Mouse (Mus musculus): ENCODE results near the gene Mypop. TPM values are rescaled to one million over a fixed set of nuclear protein-coding genes. Genes with fewer than 3 reads are reported as not detected.

Mypop gene
- polyA plus RNA-seq, 1 experiment from 2014 or later: 7.0 TPM

Other genes starting within 250 kb of the Mypop start
- gene Psg19, start 192.7 kb upstream of the Mypop start, polyA plus RNA-seq (2016; fragmentation: Nextera tagmentation; extraction: Ambion mirVana): not detected in 2 replicates
- gene Psg17, start 169.6 kb upstream of the Mypop start, polyA plus RNA-seq (2016; fragmentation: Nextera tagmentation; extraction: Ambion mirVana): not detected in 2 replicates
- 0.10 and 0.34 TPM in 2 replicates for gene Mill2, start 151.3 kb upstream of the Mypop start, polyA plus RNA-seq (2016; fragmentation: Nextera tagmentation; extraction: Ambion mirVana)
- 3.9 and 4.7 TPM in 2 replicates for gene Pglyrp1, start 119.9 kb upstream of the Mypop start, polyA plus RNA-seq (2016; fragmentation: Nextera tagmentation; extraction: Ambion mirVana)
- gene Ccdc61, start 80.8 kb upstream of the Mypop start, polyA plus RNA-seq (2016; fragmentation: Nextera tagmentation; extraction: Ambion mirVana): 32.9 and 34.0 TPM in 2 replicates
- 12.1 and 12.6 TPM in 2 replicates for gene Nova2, start 65.4 kb upstream of the Mypop start, polyA plus RNA-seq (2016; fragmentation: Nextera tagmentation; extraction: Ambion mirVana)
- gene Nanos2, start 3.8 kb upstream of the Mypop start, polyA plus RNA-seq (2016; fragmentation: Nextera tagmentation; extraction: Ambion mirVana): 0.24 and 0.72 TPM in 2 replicates
- gene Irf2bp1, start 12.8 kb downstream of the Mypop start, polyA plus RNA-seq (2016; fragmentation: Nextera tagmentation; extraction: Ambion mirVana): 41.6 and 45.2 TPM in 2 replicates
- 0.09 and 0.19 TPM in 2 replicates for gene Foxa3, start 32.3 kb downstream of the Mypop start, polyA plus RNA-seq (2016; fragmentation: Nextera tagmentation; extraction: Ambion mirVana)
- 46.9 and 47.3 TPM in 2 replicates for gene Sympk, start 33.1 kb downstream of the Mypop start, polyA plus RNA-seq (2016; fragmentation: Nextera tagmentation; extraction: Ambion mirVana)
- gene Rsph6a, start 63.4 kb downstream of the Mypop start, polyA plus RNA-seq (2016; fragmentation: Nextera tagmentation; extraction: Ambion mirVana): not detected in 2 replicates
- 29.6 and 30.7 TPM in 2 replicates for gene Dmwd, start 85.0 kb downstream of the Mypop start, polyA plus RNA-seq (2016; fragmentation: Nextera tagmentation; extraction: Ambion mirVana)
- 13.7 and 18.2 TPM in 2 replicates for gene Dmpk, start 92.6 kb downstream of the Mypop start, polyA plus RNA-seq (2016; fragmentation: Nextera tagmentation; extraction: Ambion mirVana)
- 4.5 and 5.2 TPM in 2 replicates for gene Six5, start 103.3 kb downstream of the Mypop start, polyA plus RNA-seq (2016; fragmentation: Nextera tagmentation; extraction: Ambion mirVana)
- gene Gm4969, start 127.1 kb downstream of the Mypop start, polyA plus RNA-seq (2016; fragmentation: Nextera tagmentation; extraction: Ambion mirVana): 1.0 and 1.1 TPM in 2 replicates
- gene Fbxo46, start 128.6 kb downstream of the Mypop start, polyA plus RNA-seq (2016; fragmentation: Nextera tagmentation; extraction: Ambion mirVana): 18.3 and 19.9 TPM in 2 replicates
- gene Qpctl, start 158.0 kb downstream of the Mypop start, polyA plus RNA-seq (2016; fragmentation: Nextera tagmentation; extraction: Ambion mirVana): 19.5 and 20.9 TPM in 2 replicates
- 124 and 133 TPM in 2 replicates for gene Snrpd2, start 158.5 kb downstream of the Mypop start, polyA plus RNA-seq (2016; fragmentation: Nextera tagmentation; extraction: Ambion mirVana)
- gene Gipr, start 174.9 kb downstream of the Mypop start, polyA plus RNA-seq (2016; fragmentation: Nextera tagmentation; extraction: Ambion mirVana): 1.1 and 1.8 TPM in 2 replicates
- gene Eml2, start 185.2 kb downstream of the Mypop start, polyA plus RNA-seq (2016; fragmentation: Nextera tagmentation; extraction: Ambion mirVana): 5.1 and 6.6 TPM in 2 replicates
- gene Gpr4, start 221.3 kb downstream of the Mypop start, polyA plus RNA-seq (2016; fragmentation: Nextera tagmentation; extraction: Ambion mirVana): 1.9 and 2.3 TPM in 2 replicates
- 42.1 and 43.9 TPM in 2 replicates for gene Opa3, start 237.1 kb downstream of the Mypop start, polyA plus RNA-seq (2016; fragmentation: Nextera tagmentation; extraction: Ambion mirVana)